Mouse (Mus musculus): ENCODE measurements at regions not wholly inside any gene's neighbourhood (a gene's known extent, or its start where the extent isn't known, plus 50 kb on each side); places are given as distances from the start of the nearest gene placed in this dataset.

- DNase-seq (ENCODE audit: low spot score in 2 of 2): no peak
Observed at GRCm38 (mm10) chr9:67165486-67165885, 116.3 kb upstream of the Tpm1 start.

- no peak for DNase-seq (ENCODE audit: low spot score in 2 of 2)
Observed at GRCm38 (mm10) chr9:67163746-67164145, 114.5 kb upstream of the Tpm1 start.

- DNase-seq (ENCODE audit: low spot score in 2 of 2): no peak
Observed at GRCm38 (mm10) chr9:67160785-67161455, 111.7 kb upstream of the Tpm1 start.

DNA sequence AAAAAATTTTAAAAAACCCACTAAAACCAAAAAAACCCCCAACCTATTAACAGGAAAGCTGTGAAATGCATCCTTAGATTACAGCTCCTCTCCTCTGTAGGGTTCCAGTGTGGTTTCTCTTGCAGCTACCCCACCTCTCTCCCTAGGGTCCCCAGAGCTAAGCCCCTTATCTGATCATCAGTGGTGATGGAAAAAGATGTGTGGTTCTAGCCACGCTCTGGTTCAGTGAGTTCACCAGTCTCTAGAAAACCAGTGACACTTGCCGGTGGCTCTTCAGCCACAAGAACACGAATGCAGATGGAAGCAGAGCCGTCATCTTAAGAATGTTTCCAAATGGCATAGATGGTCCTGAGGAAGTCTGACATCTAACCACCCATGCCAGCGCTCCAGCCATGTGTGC is 111.1 kb upstream of the Tpm1 start:
- DNase-seq (ENCODE audit: low spot score in 2 of 2): no peak

- DNase-seq (ENCODE audit: low spot score in 2 of 2): no peak
Observed at GRCm38 (mm10) chr9:67156590-67157259, 107.5 kb upstream of the Tpm1 start.

DNA sequence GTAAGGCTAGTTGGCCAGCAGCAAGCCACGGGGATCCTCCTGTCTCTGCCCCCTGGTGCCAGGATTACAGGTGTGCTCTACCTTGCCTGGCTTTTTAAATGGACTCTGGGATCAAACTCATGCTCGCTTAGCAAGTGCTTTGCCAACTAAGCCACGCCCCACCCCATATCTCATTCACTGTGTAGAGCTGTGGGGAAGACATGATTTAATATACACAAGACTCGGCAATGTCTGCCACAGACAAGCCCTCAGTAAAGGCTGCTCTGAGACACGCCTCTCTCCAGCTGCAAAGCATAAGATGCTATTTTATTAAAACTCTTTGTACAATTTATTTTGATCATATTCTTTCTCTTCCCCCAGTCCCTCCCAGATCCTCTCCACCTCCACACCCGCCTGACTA is 104.9 kb upstream of the Tpm1 start:
- no peak for DNase-seq (ENCODE audit: low spot score in 2 of 2)

GRCm38 (mm10) chr9:67153333-67153732 is 104.1 kb upstream of the Tpm1 start:
- no peak for DNase-seq (ENCODE audit: low spot score in 2 of 2)

GRCm38 (mm10) chr9:67147656-67148055 is 98.5 kb upstream of the Tpm1 start:
- no peak for DNase-seq (ENCODE audit: low spot score in 2 of 2)

DNA sequence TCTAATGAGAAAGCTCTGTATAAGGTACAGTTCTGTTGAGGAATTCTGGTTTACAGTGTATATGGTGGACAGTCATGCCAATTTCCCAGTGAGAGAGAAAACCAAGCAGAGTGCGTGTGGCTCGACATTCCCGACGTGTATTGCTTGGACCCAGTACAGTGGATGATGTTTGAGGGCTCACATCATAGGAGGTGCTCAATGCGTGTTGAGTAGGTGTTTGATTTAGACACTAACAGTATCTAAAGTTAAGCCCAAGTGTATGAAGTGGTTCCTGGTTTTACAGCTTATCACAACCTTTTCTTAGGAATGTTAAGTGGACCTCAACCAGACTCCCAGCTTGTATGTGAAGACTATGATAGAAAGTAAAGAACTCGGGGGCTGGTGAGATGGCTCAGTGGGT is 96.2 kb upstream of the Tpm1 start:
- no peak for DNase-seq (ENCODE audit: low spot score in 2 of 2)

GRCm38 (mm10) chr9:67144511-67144910 is 95.3 kb upstream of the Tpm1 start:
- DNase-seq (ENCODE audit: low spot score in 2 of 2): no peak

DNA sequence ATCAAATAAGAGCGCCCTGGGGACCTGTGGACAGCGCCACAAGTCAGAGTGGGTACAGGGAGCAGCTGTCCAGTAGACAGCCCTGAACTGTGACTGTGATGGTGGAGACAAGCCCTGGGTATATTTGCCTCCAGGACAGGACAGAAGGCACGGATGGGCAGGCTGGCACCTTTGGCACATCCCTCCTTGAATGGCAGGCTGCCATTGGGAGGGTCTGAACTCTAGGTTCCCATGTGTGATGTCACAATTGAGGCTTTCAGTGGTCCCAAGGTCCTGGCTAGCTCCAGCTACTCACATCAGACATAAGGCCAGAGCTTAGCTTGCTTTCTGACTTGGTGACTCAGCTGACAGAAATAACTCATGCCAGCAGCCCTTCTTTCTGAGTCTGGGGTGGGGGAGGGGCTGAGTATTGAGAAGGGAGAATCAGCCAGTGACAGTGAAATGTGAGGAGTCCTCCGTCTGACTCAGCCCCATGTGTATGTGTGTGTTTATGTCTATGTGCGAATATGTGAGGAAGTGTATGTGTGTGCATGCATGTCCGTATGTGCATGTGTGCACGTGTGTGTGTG is 91.2 kb upstream of the Tpm1 start:
- peak; percentile 25 to 53 for DNase-seq (ENCODE audit: low spot score in 2 of 2)

DNA sequence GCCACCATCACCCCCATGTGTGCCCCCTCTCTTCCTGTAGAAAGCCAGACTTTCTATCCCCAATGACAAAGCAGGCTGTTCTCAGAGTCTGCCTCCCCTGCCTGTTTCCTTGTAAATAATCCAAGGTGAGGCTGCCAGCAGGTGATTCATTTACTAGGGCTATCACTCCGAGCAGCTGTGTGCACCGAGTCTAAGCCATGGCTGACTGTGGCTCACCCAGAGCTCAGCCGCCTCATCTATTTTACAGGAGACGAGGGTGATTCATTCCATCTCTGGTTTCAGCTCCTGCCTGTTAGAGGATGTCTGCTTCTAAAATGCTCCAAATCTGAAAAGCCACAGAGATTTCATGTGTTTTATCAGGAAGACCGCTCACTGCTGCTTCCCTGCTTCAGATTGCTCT is 88.5 kb upstream of the Tpm1 start:
- peak in 1 of 2 experiments; percentile 22 for DNase-seq (ENCODE audit: low spot score in 2 of 2)

DNA sequence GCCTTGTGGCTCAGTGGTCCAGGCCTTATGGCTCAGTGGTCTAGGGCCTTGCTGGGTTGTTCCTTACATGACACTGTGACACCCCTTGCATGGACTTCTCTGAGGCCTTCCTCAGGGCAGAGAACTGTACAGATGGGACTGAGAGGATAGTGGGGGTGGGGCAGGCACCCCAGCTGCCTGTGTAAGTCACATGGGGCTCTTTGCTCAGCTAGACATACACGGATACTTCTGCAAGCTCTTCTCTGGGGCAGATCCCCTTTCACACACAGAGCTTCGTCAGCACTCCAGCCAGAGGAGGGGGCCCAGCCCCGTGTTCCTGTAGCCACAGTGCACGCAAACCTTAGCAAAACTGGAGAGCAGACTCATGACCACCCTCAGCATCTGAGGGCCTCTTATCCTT is 87.9 kb upstream of the Tpm1 start:
- DNase-seq (ENCODE audit: low spot score in 2 of 2): peak in 1 of 2 experiments; percentile 18

DNA sequence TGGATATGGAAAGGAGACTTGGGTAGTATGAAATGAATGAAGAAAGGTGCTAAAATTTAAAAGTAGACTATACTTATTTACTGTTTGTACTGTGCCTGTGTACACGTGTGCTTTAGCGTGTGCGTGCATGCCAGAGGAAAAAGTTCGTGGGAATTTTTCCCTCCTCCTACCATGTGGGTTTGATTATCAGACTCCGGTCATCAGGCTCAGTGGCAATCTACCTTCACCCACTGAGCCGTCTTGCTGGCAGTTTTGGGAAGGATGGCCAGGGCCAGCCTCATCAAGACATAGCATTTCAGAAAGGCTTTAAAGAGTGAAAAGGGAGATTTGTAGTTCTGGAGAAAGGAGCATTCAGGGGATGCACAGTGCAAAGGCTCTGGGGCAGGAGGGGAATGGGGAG is 87.0 kb upstream of the Tpm1 start:
- no peak for DNase-seq (ENCODE audit: low spot score in 2 of 2)

DNA sequence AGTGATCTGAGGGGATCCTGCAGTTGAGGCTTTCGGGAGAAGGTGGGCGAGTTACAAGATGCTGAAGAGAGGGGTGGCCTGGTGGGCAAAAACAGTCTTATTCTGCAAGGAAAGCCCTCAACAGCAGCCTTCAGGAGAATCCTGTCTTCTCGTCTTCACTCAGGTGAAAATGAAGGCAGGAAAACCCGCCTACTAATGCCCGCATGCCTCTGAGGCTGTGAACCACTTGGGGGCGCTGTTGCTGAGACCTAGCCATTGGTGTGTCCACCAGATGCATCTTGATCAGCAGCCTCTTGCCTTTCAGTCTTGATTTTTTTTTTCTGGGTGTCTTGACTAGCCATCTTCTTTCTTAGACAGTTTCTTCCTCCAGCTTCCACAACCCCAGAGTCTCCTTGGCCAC is 85.2 kb upstream of the Tpm1 start:
- DNase-seq (ENCODE audit: low spot score in 2 of 2): no peak

DNA sequence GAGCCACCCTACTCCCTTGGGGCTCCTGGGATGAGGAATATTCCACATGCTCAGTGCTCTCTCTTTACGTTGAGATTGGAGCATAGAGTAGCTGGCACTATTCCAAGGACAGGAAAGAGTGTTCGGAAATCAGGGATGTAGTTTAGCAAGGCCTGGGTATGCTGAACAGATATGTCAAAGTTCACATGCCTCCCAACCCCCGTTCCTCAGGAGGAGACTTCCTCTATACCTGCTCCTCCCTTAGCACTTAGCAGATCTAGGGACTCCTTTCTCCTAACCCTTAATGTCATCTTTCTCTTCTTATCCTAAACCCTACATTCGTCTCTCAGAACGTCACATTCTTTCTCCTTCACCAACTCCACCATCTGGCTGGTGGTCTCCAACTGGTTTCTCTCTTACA is 83.2 kb upstream of the Tpm1 start:
- DNase-seq (ENCODE audit: low spot score in 2 of 2): no peak

- DNase-seq (ENCODE audit: low spot score in 2 of 2): no peak
Observed at GRCm38 (mm10) chr9:67130730-67131440, 81.7 kb upstream of the Tpm1 start.

- no peak for DNase-seq (ENCODE audit: low spot score in 2 of 2)
Observed at GRCm38 (mm10) chr9:67129891-67130290, 80.7 kb upstream of the Tpm1 start.

DNA sequence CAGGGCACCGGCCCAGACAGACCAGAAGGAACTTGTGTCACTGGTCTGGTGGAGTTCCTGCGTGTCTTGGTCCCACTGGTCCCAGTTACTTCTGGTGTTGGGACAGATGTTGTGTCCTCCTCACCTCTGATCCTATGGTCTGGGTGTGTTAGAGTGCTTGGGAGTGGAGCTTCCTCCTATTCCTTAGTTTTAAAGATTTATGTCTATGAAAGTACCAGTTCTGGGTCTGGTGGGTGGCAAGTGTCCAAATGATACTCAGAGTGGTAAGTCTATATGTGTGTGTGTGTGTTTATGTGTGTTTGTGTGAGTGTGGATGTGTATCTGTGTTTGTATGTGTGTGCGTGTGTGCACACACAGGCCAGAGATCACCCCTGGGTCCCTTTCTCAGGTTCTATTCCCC is 79.9 kb upstream of the Tpm1 start:
- no peak for DNase-seq (ENCODE audit: low spot score in 2 of 2)

DNA sequence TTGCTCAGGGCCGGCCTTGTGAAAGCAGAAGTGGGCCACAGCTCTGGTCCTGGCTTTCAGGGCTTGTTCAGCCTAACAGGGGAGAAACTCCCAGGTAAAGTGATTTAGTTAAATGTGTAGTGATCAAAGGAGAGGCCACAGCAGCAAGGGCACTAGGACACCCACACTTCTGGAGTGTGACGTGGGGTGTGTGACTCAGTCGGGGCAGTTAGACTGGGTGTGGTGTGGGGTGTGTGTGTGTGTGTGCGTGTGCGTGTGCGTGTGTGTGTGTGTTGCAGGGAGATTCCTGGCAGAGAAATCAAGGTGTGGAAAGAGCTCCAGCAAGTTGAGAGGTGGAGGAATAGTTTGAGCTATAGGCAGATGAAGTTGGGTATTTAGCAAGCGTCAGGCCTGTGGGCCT is 72.5 kb upstream of the Tpm1 start:
- no peak for DNase-seq (ENCODE audit: low spot score in 2 of 2)

DNA sequence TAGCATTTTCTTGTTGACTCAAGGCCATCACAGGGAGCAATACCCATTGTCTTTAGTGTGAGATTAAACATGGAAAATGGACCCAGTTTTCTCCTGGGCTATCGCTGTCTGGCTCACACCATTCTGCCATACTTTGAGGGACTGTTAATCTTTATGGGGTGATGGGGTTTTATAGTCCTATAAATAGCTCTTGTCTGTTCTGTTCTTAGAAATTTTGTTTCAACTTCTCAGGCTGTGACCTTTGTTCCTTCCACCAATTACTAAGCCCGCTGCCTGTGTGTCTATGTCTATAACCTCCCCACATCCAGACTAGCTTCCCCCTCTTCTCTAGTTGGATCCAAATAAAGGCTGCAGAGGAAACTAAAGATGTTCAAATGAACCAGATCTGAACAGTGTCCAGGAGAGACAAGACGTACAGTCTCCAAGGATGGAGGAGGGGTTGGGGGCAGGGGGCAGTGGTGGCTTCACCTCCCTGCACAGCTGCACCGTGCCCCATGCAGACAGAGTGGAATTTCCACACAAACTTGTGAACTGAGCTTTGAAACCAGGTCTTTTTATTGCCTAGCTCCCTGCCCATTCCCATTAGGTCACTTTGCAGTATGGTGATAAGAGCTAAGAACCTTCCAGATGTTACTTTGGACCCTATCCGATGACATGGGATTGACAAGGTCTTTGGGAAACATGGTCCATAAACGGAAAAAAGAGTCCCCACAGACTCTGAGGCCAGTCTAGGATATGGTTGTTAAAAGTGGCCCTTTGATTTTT is 69.9 kb upstream of the Tpm1 start:
- DNase-seq (ENCODE audit: low spot score in 2 of 2): no peak

- DNase-seq (ENCODE audit: low spot score in 2 of 2): no peak
Observed at GRCm38 (mm10) chr9:67118429-67118828, 69.2 kb upstream of the Tpm1 start.
